Mouse (Mus musculus) neural tube, embryonic 12.5 days (tissue): ENCODE measurements around the gene Gm17490. TPM values are rescaled to one million over a fixed set of nuclear protein-coding genes. Genes with fewer than 3 reads are reported as not detected.

Source experiments
- polyA plus RNA-seq: library from polyadenylated mRNA; unstranded; fragments of >200 nt; fragmentation: Nextera tagmentation; extraction: Ambion mirVana; gene quantifications from 2 replicates; pipeline ENCODE4 v1.2.1, GENCODE M21; 2016

Gm17490 gene
- polyA plus RNA-seq, 1 experiment from 2014 or later, result not detected

Other genes starting within 250 kb of the Gm17490 start
- gene Pfkfb3, start 72.2 kb downstream of the Gm17490 start, polyA plus RNA-seq, result 21.2 and 21.5 TPM in 2 replicates
- gene Rbm17, start 22.1 kb downstream of the Gm17490 start, polyA plus RNA-seq, result 167 and 168 TPM in 2 replicates
- not detected in 2 replicates for gene Il2ra, start 16.5 kb upstream of the Gm17490 start, polyA plus RNA-seq
- 0.93 and 1.1 TPM in 2 replicates for gene Il15ra, start 79.0 kb upstream of the Gm17490 start, polyA plus RNA-seq
- 139 and 150 TPM in 2 replicates for gene Fbh1, start 151.3 kb upstream of the Gm17490 start, polyA plus RNA-seq
- gene Ankrd16, start 151.6 kb upstream of the Gm17490 start, polyA plus RNA-seq, result 52.9 and 61.4 TPM in 2 replicates